Mouse (Mus musculus) hindbrain, embryonic 15.5 days (tissue): Measurements from ENCODE around the gene Gm15293. TPM values are rescaled to one million over a fixed set of nuclear protein-coding genes. Genes with fewer than 3 reads are reported as not detected.
"Not testable (repeated sequence)": the region's sequence is repeated elsewhere in the genome, so short reads cannot be mapped to it uniquely, and the experiment has no call there.

Experiments
- ATAC-seq: fragments of 200-750 bp; cut with Nextera tagmentation; 2 replicates; pipeline ENCODE4 v1.8.0; 2017; ENCODE audit warnings: low read depth, moderate number of reproducible peaks, moderate TSS enrichment; ENCODE audit not compliant: low FRiP score
- H3K27ac ChIP-seq: fragments of 300-500 bp; sonication (generic); replicated peaks from 2 replicates; pipeline ENCODE4 v1.5.1; 2015; ENCODE audit warnings: mild to moderate bottlenecking, inconsistent platforms
- H3K27me3 ChIP-seq: fragments of 300-500 bp; sonication (generic); 2 replicates; pipeline ENCODE4 v1.6.1; 2015; ENCODE audit warnings: control low read depth, inconsistent platforms
- H3K36me3 ChIP-seq: fragments of 300-500 bp; sonication (generic); 2 replicates; pipeline ENCODE4 v1.6.1; 2015; ENCODE audit warnings: control low read depth, inconsistent platforms
- H3K4me1 ChIP-seq: fragments of 300-500 bp; sonication (generic); replicated peaks from 2 replicates; pipeline ENCODE4 v1.6.1; 2015; ENCODE audit warnings: control low read depth, inconsistent platforms
- H3K4me2 ChIP-seq: fragments of 300-500 bp; sonication (generic); 2 replicates; pipeline ENCODE4 v1.6.1; 2015; ENCODE audit warnings: moderate library complexity, mild to moderate bottlenecking, inconsistent platforms
- H3K4me3 ChIP-seq: fragments of 300-500 bp; sonication (generic); 2 replicates; pipeline ENCODE4 v1.5.1; 2015; ENCODE audit warnings: mild to moderate bottlenecking, inconsistent platforms
- H3K9ac ChIP-seq: fragments of 300-500 bp; sonication (generic); 2 replicates; pipeline ENCODE4 v1.6.1; 2015; ENCODE audit warnings: inconsistent platforms
- H3K9me3 ChIP-seq: fragments of 300-500 bp; sonication (generic); 2 replicates; pipeline ENCODE4 v1.6.1; 2016; ENCODE audit warnings: control low read depth, inconsistent platforms
- WGBS: fragments of 180-500 bp; shearing (Covaris S2); methylation state at CpG from one replicate; pipeline ENCODE4 v1.1.7; 2015; 5-methylcytosine and 5-hydroxymethylcytosine counted together
- polyA plus RNA-seq: library from polyadenylated mRNA; unstranded; fragments of >200 nt; fragmentation: Nextera tagmentation; extraction: Ambion mirVana; gene quantifications from 2 replicates; pipeline ENCODE4 v1.2.1, GENCODE M21; 2015

Gm15293 gene
- polyA plus RNA-seq, result not detected in 2 replicates

- H3K4me1 ChIP-seq, H3K27ac ChIP-seq, H3K4me2 ChIP-seq, H3K9me3 ChIP-seq, H3K9ac ChIP-seq, H3K4me3 ChIP-seq, ATAC-seq, H3K36me3 ChIP-seq, H3K27me3 ChIP-seq: not testable (repeated sequence)
- no CpG with 5 or more reads among the region's 1 CpGs for WGBS
These were observed at the start of gene Gm15293 for GRCm38 (mm10) chr8:21201261-21201660. Gene Gm15293, plus strand, starts transcription at chr8:21201561.

GRCm38 (mm10) chr8:21161977-21162376, 39.4 kb upstream of the Gm15293 start, which contains the start of gene Defa22:
Gene Defa22, plus strand, starts transcription at chr8:21162277.
- not testable (repeated sequence) for H3K9me3 ChIP-seq, H3K4me1 ChIP-seq, H3K4me3 ChIP-seq, ATAC-seq, H3K27me3 ChIP-seq, H3K27ac ChIP-seq, H3K9ac ChIP-seq, H3K4me2 ChIP-seq, H3K36me3 ChIP-seq
- no CpG with 5 or more reads among the region's 1 CpGs for WGBS

DNA sequence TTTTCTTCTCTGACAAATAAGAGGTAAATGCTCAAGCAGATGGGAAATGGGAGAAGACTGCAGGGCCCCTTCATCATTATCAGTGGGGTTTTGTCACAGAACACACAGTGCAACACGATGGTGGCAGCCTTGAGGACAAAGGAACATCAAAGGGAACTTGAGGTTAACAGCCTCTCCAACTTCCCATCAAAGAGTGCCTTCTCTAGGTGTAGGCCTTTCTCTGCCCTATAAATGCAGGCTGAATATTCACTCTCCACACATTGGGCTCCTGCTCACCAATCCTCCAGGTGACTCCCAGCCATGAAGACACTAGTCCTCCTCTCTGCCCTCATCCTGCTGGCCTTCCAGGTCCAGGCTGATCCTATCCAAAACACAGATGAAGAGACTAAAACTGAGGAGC, 10.0 kb upstream of the Gm15293 start, which contains the start of gene Defa31:
Defa31 (plus strand) TSS at position 301 of the 400 bp plus-strand sequence.
- not testable (repeated sequence) for H3K4me2 ChIP-seq, H3K4me1 ChIP-seq, H3K36me3 ChIP-seq, H3K9ac ChIP-seq, ATAC-seq, H3K27me3 ChIP-seq, H3K27ac ChIP-seq, H3K9me3 ChIP-seq, H3K4me3 ChIP-seq
- no CpG with 5 or more reads among the region's 1 CpGs for WGBS

Other genes starting within 250 kb of the Gm15293 start
- gene Defa21, start 176.0 kb upstream of the Gm15293 start, polyA plus RNA-seq, result not detected in 2 replicates
- gene Defa23, start 146.5 kb upstream of the Gm15293 start, polyA plus RNA-seq, result not detected in 2 replicates
- not detected in 2 replicates for gene Defa35, start 136.5 kb upstream of the Gm15293 start, polyA plus RNA-seq
- not detected in 2 replicates for gene Defa25, start 117.1 kb upstream of the Gm15293 start, polyA plus RNA-seq
- not detected in 2 replicates for gene Gm14851, start 105.5 kb upstream of the Gm15293 start, polyA plus RNA-seq
- not detected in 2 replicates for gene Defa30, start 66.9 kb upstream of the Gm15293 start, polyA plus RNA-seq
- gene Defa22, start 39.3 kb upstream of the Gm15293 start, polyA plus RNA-seq, result not detected in 2 replicates
- not detected in 2 replicates for gene Defa31, start 9.9 kb upstream of the Gm15293 start, polyA plus RNA-seq
- gene Gm15292, start 48.2 kb downstream of the Gm15293 start, polyA plus RNA-seq, result not detected in 2 replicates
- gene Defa27, start 114.0 kb downstream of the Gm15293 start, polyA plus RNA-seq, result not detected in 2 replicates
- not detected in 2 replicates for gene Defa29, start 125.5 kb downstream of the Gm15293 start, polyA plus RNA-seq
- gene Defa2, start 177.0 kb downstream of the Gm15293 start, polyA plus RNA-seq, result not detected in 2 replicates
- gene Defa33, start 190.2 kb downstream of the Gm15293 start, polyA plus RNA-seq, result not detected in 2 replicates
- gene Defa36, start 225.8 kb downstream of the Gm15293 start, polyA plus RNA-seq, result not detected in 2 replicates